Mouse (Mus musculus): ENCODE measurements around the gene Rps26.

DNA sequence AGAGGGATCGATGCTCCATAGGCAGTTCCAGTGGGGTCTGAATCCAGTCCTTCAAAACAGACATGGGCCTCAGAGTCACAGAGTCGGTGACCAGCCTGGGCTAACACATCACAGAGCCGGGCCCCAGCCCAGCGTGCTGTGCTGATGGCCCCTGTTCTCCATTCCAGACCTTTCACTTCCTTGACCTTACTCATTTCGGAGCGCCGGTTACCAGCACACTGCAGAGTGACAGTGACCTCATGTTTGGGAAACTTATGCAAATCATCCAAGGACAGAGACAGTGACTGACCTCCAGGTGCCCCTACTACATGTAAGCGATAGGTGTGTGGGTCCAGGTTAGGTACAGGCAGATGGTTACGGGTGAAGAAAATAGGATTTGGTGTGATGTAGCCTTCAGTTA lies 44.6 kb upstream of the Rps26 start:
- TF ChIP-seq POLR2A (IDR thresholded peaks at IDR 0.05; ENCODE audit: insufficient read length, low read depth) = no peak
- TF ChIP-seq REST (IDR thresholded peaks at IDR 0.05; ENCODE audit: insufficient read depth, insufficient read length) = no peak
- TF ChIP-seq POLR2AphosphoS2 (IDR thresholded peaks at IDR 0.05; ENCODE audit: insufficient read length, low read depth) = no peak
